Mouse (Mus musculus) cerebellum, adult 2 months (tissue): ENCODE data around the gene Afmid. TPM values are rescaled to one million over a fixed set of nuclear protein-coding genes. Genes with fewer than 3 reads are reported as not detected.
A peak's percentile ranks its signal among the peaks of the same experiment; 100 is the strongest.

Source experiments
- DNase-seq, 2 experiments: peaks; one replicate each; pipeline ENCODE4 v3.0.0; 2021
- H3K27ac ChIP-seq: fragments of 200-500 bp; 2 replicates; pipeline ENCODE4 v1.5.1; 2012; ENCODE audit warnings: low read length, control low read depth, inconsistent platforms; ENCODE audit not compliant: insufficient read depth
- H3K27me3 ChIP-seq: fragments of 200-500 bp; 2 replicates; pipeline ENCODE4 v1.6.1; 2012; ENCODE audit warnings: inconsistent platforms, mild to moderate bottlenecking, low read length, moderate library complexity; ENCODE audit not compliant: control insufficient read depth, insufficient read depth
- H3K4me1 ChIP-seq: fragments of 200-500 bp; 2 replicates; pipeline ENCODE4 v1.6.1; 2011; ENCODE audit warnings: low read length; ENCODE audit not compliant: control insufficient read depth, insufficient read depth
- H3K4me3 ChIP-seq: fragments of 200-500 bp; replicated peaks from 2 replicates; pipeline ENCODE3; 2011; ENCODE audit warnings: mild to moderate bottlenecking, low read depth, low read length, control low read depth; ENCODE audit not compliant: insufficient read depth
- CTCF ChIP-seq: fragments of 200-500 bp; IDR thresholded peaks from 2 replicates; pipeline ENCODE4 v1.5.1; 2011; ENCODE audit warnings: low read depth, mild to moderate bottlenecking, control low read depth, low read length, moderate library complexity, borderline replicate concordance; ENCODE audit not compliant: insufficient read depth
- POLR2A ChIP-seq: fragments of 200-500 bp; IDR thresholded peaks from 2 replicates; pipeline ENCODE4 v1.6.1; 2011; ENCODE audit warnings: low read length, control low read depth, borderline replicate concordance; ENCODE audit not compliant: insufficient read depth
- WGBS: fragments of 180-500 bp; shearing (Covaris S2); methylation state at CpG from one replicate; pipeline ENCODE4 v1.1.7; 2018; 5-methylcytosine and 5-hydroxymethylcytosine counted together
- polyA plus RNA-seq: library from polyadenylated mRNA; depleted of rRNA; stranded (reverse); fragments of >200 nt; gene quantifications from 2 replicates; pipeline ENCODE4 v1.2.3, GENCODE M21; 2012

Gene Afmid
- polyA plus RNA-seq, 1 experiment = 3.8 TPM

GRCm38 (mm10) chr11:117875681-117876080, 50.0 kb downstream of the Afmid start:
- no peak for TF ChIP-seq POLR2A
- TF ChIP-seq CTCF = no peak

GRCm38 (mm10) chr11:117877917-117878745, 52.4 kb downstream of the Afmid start:
- no peak overlapping the region for H3K4me3 ChIP-seq
- H3K27me3 ChIP-seq = no peaks in the 10 kb centered on the region
- TF ChIP-seq POLR2A (no peak), CTCF (no peak)
- peaks cover 39% of the 10 kb centered on the region for H3K4me1 ChIP-seq
- 21% methylated on average over 13 of the region's 13 CpGs for WGBS
- H3K27ac ChIP-seq = no peak overlapping the region
- no peak for DNase-seq

More at GRCm38 (mm10) chr11:117875681-117876080, 50.0 kb downstream of the Afmid start:
- 68% methylated on average over 6 of the region's 6 CpGs for WGBS
- Histone ChIP-seq H3K27ac (no peak overlapping the region), H3K27me3 (no peaks in the 10 kb centered on the region), H3K4me3 (no peak overlapping the region), H3K4me1 (peaks cover 34% of the 10 kb centered on the region)
- DNase-seq = no peak

GRCm38 (mm10) chr11:117878892-117879291, 53.2 kb downstream of the Afmid start:
- WGBS = 32% methylated on average over 8 of the region's 8 CpGs
- Histone ChIP-seq H3K4me1 (peaks cover 39% of the 10 kb centered on the region), H3K4me3 (no peak overlapping the region), H3K27ac (no peak overlapping the region), H3K27me3 (no peaks in the 10 kb centered on the region)
- TF ChIP-seq POLR2A (no peak), CTCF (no peak)
- no peak for DNase-seq

- Histone ChIP-seq H3K4me1 (peaks cover 39% of the 10 kb centered on the region), H3K4me3 (no peak overlapping the region), H3K27ac (no peak overlapping the region), H3K27me3 (no peaks in the 10 kb centered on the region)
- TF ChIP-seq POLR2A (no peak), CTCF (no peak)
- no peak for DNase-seq
- 71% methylated on average over 6 of the region's 6 CpGs for WGBS
These were observed 54.0 kb downstream of the Afmid start for GRCm38 (mm10) chr11:117879676-117880075.

GRCm38 (mm10) chr11:117880336-117880976, 54.7 kb downstream of the Afmid start:
- DNase-seq = peak; percentile 45 to 57
- Histone ChIP-seq H3K4me1 (peaks cover 39% of the 10 kb centered on the region), H3K27ac (peak overlapping the region; percentile 0; the same call in 1 of the 2 replicates), H3K27me3 (no peaks in the 10 kb centered on the region), H3K4me3 (no peak overlapping the region)
- TF ChIP-seq POLR2A = no peak
- TF ChIP-seq CTCF = no peak
- WGBS = 18% methylated on average over 9 of the region's 9 CpGs

- no peaks in the 10 kb centered on the region for H3K27me3 ChIP-seq
- peaks cover 39% of the 10 kb centered on the region for H3K4me1 ChIP-seq
- TF ChIP-seq CTCF (no peak), POLR2A (no peak)
- H3K27ac ChIP-seq = 0 out of 2 replicates have a peak overlapping the region, but pooled peaks have one; percentile 0
- DNase-seq = no peak
- WGBS = 53% methylated on average over 6 of the region's 6 CpGs
- H3K4me3 ChIP-seq = no peak overlapping the region
These were observed 55.2 kb downstream of the Afmid start for GRCm38 (mm10) chr11:117880977-117881358.

- Histone ChIP-seq H3K27me3 (no peaks in the 10 kb centered on the region), H3K4me1 (peaks cover 39% of the 10 kb centered on the region), H3K27ac (no peak overlapping the region), H3K4me3 (no peak overlapping the region)
- no peak for DNase-seq
- WGBS = 37% methylated on average over 8 of the region's 8 CpGs
- TF ChIP-seq CTCF (no peak), POLR2A (no peak)
These were observed 56.1 kb downstream of the Afmid start for GRCm38 (mm10) chr11:117881787-117882186.

- peaks cover 39% of the 10 kb centered on the region for H3K4me1 ChIP-seq
- no peak overlapping the region for H3K27ac ChIP-seq
- no peak overlapping the region for H3K4me3 ChIP-seq
- H3K27me3 ChIP-seq = no peaks in the 10 kb centered on the region
- WGBS = 63% methylated on average over 1 of the region's 1 CpGs
- DNase-seq = no peak
- TF ChIP-seq POLR2A = no peak
- no peak for TF ChIP-seq CTCF
These were observed 56.5 kb downstream of the Afmid start for GRCm38 (mm10) chr11:117882208-117882607.
